Comparison of ENCODE assay signal across 13 mouse cellular contexts in the genomic region with DNA sequence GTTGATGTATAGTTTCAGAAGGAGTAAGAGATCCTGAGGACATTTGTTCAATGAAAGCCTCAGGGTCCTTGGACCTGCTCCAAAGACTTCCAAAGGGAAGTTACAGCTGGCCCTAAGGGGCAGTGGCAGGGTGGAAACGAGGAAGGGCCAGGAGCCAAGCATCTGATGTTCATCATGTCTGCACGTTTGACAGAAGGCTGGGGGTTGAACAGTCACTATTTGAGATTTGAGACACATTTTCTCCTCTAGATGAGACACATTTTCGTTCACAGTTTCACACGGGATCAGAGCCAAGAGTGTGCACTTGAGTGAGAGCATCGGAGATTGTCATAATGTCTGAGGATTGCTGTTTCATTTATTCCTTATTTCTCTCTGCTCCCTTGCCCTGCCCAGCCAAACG. TPM values are rescaled to one million over a fixed set of nuclear protein-coding genes. Genes with fewer than 3 reads are reported as not detected.
A peak's percentile ranks its signal among the peaks of the same experiment; 100 is the strongest.
DNase-seq lines count a peak whose midpoint lies in the region; ATAC-seq and TF ChIP-seq lines count a peak whose summit lies in the region.
"Had no signal": no experiment of that assay in that cellular context is flagged by ENCODE, and none has a peak within 500 bp of the region (broad histone marks: within the 10 kb centered on the region; RNA-seq: fewer than 3 reads in every experiment).

No protein-coding gene starts in this region.

- H3K4me3 ChIP-seq in intestine, embryonic 15.5 days (replicated peaks) = no peak overlapping the region
- H3K4me3 ChIP-seq in intestine, postnatal 0 days (ENCODE audit: low read depth, low read length) = no peak overlapping the region
- no peak overlapping the region for H3K4me3 ChIP-seq in limb, embryonic 14.5 days (replicated peaks; ENCODE audit: low read length)
- no peak overlapping the region for H3K4me3 ChIP-seq in limb, embryonic 10.5 days
- H3K4me3 ChIP-seq in lung, embryonic 15.5 days = no peak overlapping the region
- H3K4me3 ChIP-seq: hindbrain, embryonic 12.5 days had no signal

- H3K36me3 ChIP-seq in intestine, embryonic 15.5 days = no peaks in the 10 kb centered on the region
- no peaks in the 10 kb centered on the region for H3K36me3 ChIP-seq in intestine, postnatal 0 days (ENCODE audit: control insufficient read depth, insufficient read depth)
- no peaks in the 10 kb centered on the region for H3K36me3 ChIP-seq in limb, embryonic 14.5 days (ENCODE audit: control insufficient read depth, insufficient read depth, low read length)
- H3K36me3 ChIP-seq in limb, embryonic 10.5 days = no peaks in the 10 kb centered on the region
- no peaks in the 10 kb centered on the region for H3K36me3 ChIP-seq in lung, embryonic 15.5 days
- H3K36me3 ChIP-seq: hindbrain, embryonic 12.5 days had no signal

- ATAC-seq in intestine, embryonic 15.5 days = peak; percentile 57
- no peak for ATAC-seq in intestine, postnatal 0 days
- ATAC-seq in limb, embryonic 14.5 days (ENCODE audit: low FRiP score, low read depth) = no peak
- ATAC-seq in lung, embryonic 15.5 days (ENCODE audit: borderline replicate concordance, extremely low read depth, low FRiP score, low TSS enrichment) = peak; percentile 78; the same call in 1 of the 2 replicates

- H3K4me2 ChIP-seq in intestine, embryonic 15.5 days (replicated peaks) = no peak overlapping the region
- H3K4me2 ChIP-seq in intestine, postnatal 0 days (replicated peaks; ENCODE audit: low read depth) = no peak overlapping the region
- H3K4me2 ChIP-seq in limb, embryonic 14.5 days (replicated peaks; ENCODE audit: low read depth, low read length, severe bottlenecking) = no peak overlapping the region
- H3K4me2 ChIP-seq in lung, embryonic 15.5 days = no peak overlapping the region
- H3K4me2 ChIP-seq: hindbrain, embryonic 12.5 days had no signal

- peak; percentile 21 for DNase-seq in limb, embryonic 14.5 days (ENCODE audit: low spot score)
- no peak for DNase-seq in limb, embryonic 10.5 days (ENCODE audit: low spot score)
- peak; percentile 19 for DNase-seq in lung, postnatal 36 days
- DNase-seq in spleen, postnatal 14 days (ENCODE audit: low spot score in 2 of 2) = no peak
- DNase-seq: adrenal gland, postnatal 36 days; kidney, adult 2 months; liver; midbrain, embryonic 14.5 days had no signal

- no peaks in the 10 kb centered on the region for H3K27me3 ChIP-seq in intestine, embryonic 15.5 days (replicated peaks)
- H3K27me3 ChIP-seq in intestine, postnatal 0 days (replicated peaks; ENCODE audit: control insufficient read depth, insufficient read depth, low read length) = no peaks in the 10 kb centered on the region
- no peaks in the 10 kb centered on the region for H3K27me3 ChIP-seq in limb, embryonic 14.5 days (ENCODE audit: control insufficient read depth, insufficient read depth, low read length)
- no peaks in the 10 kb centered on the region for H3K27me3 ChIP-seq in limb, embryonic 10.5 days (ENCODE audit: low read depth, poor library complexity, severe bottlenecking)
- no peaks in the 10 kb centered on the region for H3K27me3 ChIP-seq in lung, embryonic 15.5 days
- H3K27me3 ChIP-seq: hindbrain, embryonic 12.5 days had no signal

- 43% methylated on average over 6 of the region's 6 CpGs for WGBS in intestine, embryonic 15.5 days
- 69% methylated on average over 6 of the region's 6 CpGs for WGBS in intestine, postnatal 0 days
- 52% methylated on average over 6 of the region's 6 CpGs for WGBS in limb, embryonic 14.5 days
- 85% methylated on average over 6 of the region's 6 CpGs for WGBS in limb, embryonic 10.5 days
- 32% methylated on average over 6 of the region's 6 CpGs for WGBS in lung, embryonic 15.5 days

- TF ChIP-seq POLR2A in limb, embryonic 14.5 days (IDR thresholded peaks at IDR 0.05; ENCODE audit: borderline replicate concordance, extremely low read depth, insufficient read depth, insufficient read length) = no peak

- no peak overlapping the region for H3K27ac ChIP-seq in intestine, embryonic 15.5 days
- H3K27ac ChIP-seq in intestine, postnatal 0 days (ENCODE audit: low read depth, low read length) = no peak overlapping the region
- H3K27ac ChIP-seq in limb, embryonic 14.5 days (replicated peaks; ENCODE audit: low read depth, low read length) = no peak overlapping the region
- no peak overlapping the region for H3K27ac ChIP-seq in limb, embryonic 10.5 days
- no peak overlapping the region for H3K27ac ChIP-seq in lung, embryonic 15.5 days
- H3K27ac ChIP-seq: hindbrain, embryonic 12.5 days; macrophage had no signal

- H3K9me3 ChIP-seq in intestine, embryonic 15.5 days = no peaks in the 10 kb centered on the region
- H3K9me3 ChIP-seq in intestine, postnatal 0 days (ENCODE audit: control insufficient read depth) = no peaks in the 10 kb centered on the region
- no peaks in the 10 kb centered on the region for H3K9me3 ChIP-seq in limb, embryonic 14.5 days (ENCODE audit: control insufficient read depth, low read length)
- no peaks in the 10 kb centered on the region for H3K9me3 ChIP-seq in limb, embryonic 10.5 days (replicated peaks)
- H3K9me3 ChIP-seq in lung, embryonic 15.5 days = no peaks in the 10 kb centered on the region
- H3K9me3 ChIP-seq: hindbrain, embryonic 12.5 days had no signal

- H3K9ac ChIP-seq in intestine, embryonic 15.5 days = no peak overlapping the region
- H3K9ac ChIP-seq in intestine, postnatal 0 days (ENCODE audit: low read depth, low read length) = no peak overlapping the region
- no peak overlapping the region for H3K9ac ChIP-seq in limb, embryonic 14.5 days (ENCODE audit: low read depth, low read length, severe bottlenecking)
- no peak overlapping the region for H3K9ac ChIP-seq in lung, embryonic 15.5 days
- H3K9ac ChIP-seq: hindbrain, embryonic 12.5 days had no signal

- TF ChIP-seq CTCF in intestine, postnatal 0 days (IDR thresholded peaks at IDR 0.05; ENCODE audit: low read depth) = no peak

- 0 out of 2 replicates have a peak, but pooled peaks cover 2% of the 10 kb centered on the region for H3K4me1 ChIP-seq in intestine, embryonic 15.5 days (replicated peaks)
- H3K4me1 ChIP-seq in intestine, postnatal 0 days (replicated peaks; ENCODE audit: control insufficient read depth, insufficient read depth, low read length) = no peaks in the 10 kb centered on the region; the same call in 1 of the 2 replicates
- no peaks in the 10 kb centered on the region for H3K4me1 ChIP-seq in limb, embryonic 14.5 days (ENCODE audit: control insufficient read depth, insufficient read depth, low read length)
- H3K4me1 ChIP-seq in limb, embryonic 10.5 days = no peaks in the 10 kb centered on the region
- H3K4me1 ChIP-seq in lung, embryonic 15.5 days = no peaks in the 10 kb centered on the region

RNA-seq across cellular contexts. Expression of a gene that starts 30.9 kb away (rescaled TPM):
- polyA plus RNA-seq in intestine, embryonic 15.5 days (2015; fragmentation: Nextera tagmentation; extraction: Ambion mirVana) = 0.67 and 0.75 TPM in 2 replicates
- 1.1 and 1.4 TPM in 2 replicates for polyA plus RNA-seq in intestine, postnatal 0 days (2015; fragmentation: Nextera tagmentation; extraction: Ambion mirVana)
- polyA plus RNA-seq in limb, embryonic 14.5 days (2012; rRNA removed) = 0.20 and 0.41 TPM in 2 replicates
- 0.25 and 0.74 TPM in 2 replicates for polyA plus RNA-seq in limb, embryonic 14.5 days (2014; fragmentation: Nextera tagmentation; extraction: Ambion mirVana)
- polyA plus RNA-seq in limb, embryonic 10.5 days (2016; fragmentation: Nextera tagmentation; extraction: Ambion mirVana) = 0.20 and 0.31 TPM in 2 replicates
- 0.31 and 0.40 TPM in 2 replicates for polyA plus RNA-seq in lung, embryonic 15.5 days (2015; fragmentation: Nextera tagmentation; extraction: Ambion mirVana)
- polyA plus RNA-seq: macrophage had no signal

Comparison
In these comparisons a context has a peak if more than half of its experiments do, and no peak if none do; other contexts are left out.
1. ATAC-seq: peak in intestine, embryonic 15.5 days (single experiment) and lung, embryonic 15.5 days (single experiment); none in intestine, postnatal 0 days (single experiment) and limb, embryonic 14.5 days (single experiment).
2. DNase-seq: peak in limb, embryonic 14.5 days (single experiment) and lung, postnatal 36 days (single experiment); none in limb, embryonic 10.5 days (single experiment) and spleen, postnatal 14 days (0 of 2).